Mouse (Mus musculus): ENCODE measurements around the gene Stx3. TPM values are rescaled to one million over a fixed set of nuclear protein-coding genes. Genes with fewer than 3 reads are reported as not detected.

Stx3 gene
- polyA plus RNA-seq, 1 experiment from 2014 or later, result 42.6 TPM

- H3K27ac ChIP-seq (ENCODE audit: low read length), result peak overlapping the region; percentile 54; the same call in 1 of the 2 replicates
- no peak overlapping the region for H3K4me2 ChIP-seq (replicated peaks; ENCODE audit: low read depth, low read length)
- H3K9ac ChIP-seq (replicated peaks; ENCODE audit: low read depth), result no peak overlapping the region
- DNase-seq (ENCODE audit: low spot score) (peak; percentile 51), ATAC-seq (peak; percentile 65)
- TF ChIP-seq CTCF (IDR thresholded peaks at IDR 0.05) (no peak), EP300 (IDR thresholded peaks at IDR 0.05) (no peak)
- H3K4me1 ChIP-seq (ENCODE audit: insufficient read depth, low read depth, low read length), result peaks cover 12% of the 10 kb centered on the region; the same call in 1 of the 2 replicates
- H3K36me3 ChIP-seq (ENCODE audit: insufficient read depth, low read length), result no peaks in the 10 kb centered on the region
- no peaks in the 10 kb centered on the region for H3K9me3 ChIP-seq (ENCODE audit: low read length)
- H3K27me3 ChIP-seq (replicated peaks; ENCODE audit: insufficient read depth, low read length), result no peaks in the 10 kb centered on the region
- H3K4me3 ChIP-seq (ENCODE audit: low read depth, low read length), result no peak overlapping the region
- WGBS, result 53% methylated on average over 1 of the region's 1 CpGs
These were observed 8.3 kb downstream of the Stx3 start for GRCm38 (mm10) chr19:11810856-11811255.

- TF ChIP-seq EP300 (IDR thresholded peaks at IDR 0.05) (no peak), CTCF (IDR thresholded peaks at IDR 0.05) (no peak)
- H3K9me3 ChIP-seq (ENCODE audit: low read length), result no peaks in the 10 kb centered on the region
- H3K36me3 ChIP-seq (ENCODE audit: insufficient read depth, low read length), result no peaks in the 10 kb centered on the region
- peak overlapping the region; percentile 20 for H3K27ac ChIP-seq (ENCODE audit: low read length)
- H3K4me3 ChIP-seq (ENCODE audit: low read depth, low read length), result no peak overlapping the region
- ATAC-seq (no peak), DNase-seq (ENCODE audit: low spot score) (peak; percentile 14)
- no peak overlapping the region for H3K9ac ChIP-seq (replicated peaks; ENCODE audit: low read depth)
- H3K4me1 ChIP-seq (ENCODE audit: insufficient read depth, low read depth, low read length), result peaks cover 12% of the 10 kb centered on the region; the same call in 1 of the 2 replicates
- no peaks in the 10 kb centered on the region for H3K27me3 ChIP-seq (replicated peaks; ENCODE audit: insufficient read depth, low read length)
- H3K4me2 ChIP-seq (replicated peaks; ENCODE audit: low read depth, low read length), result no peak overlapping the region
- WGBS, result 53% methylated on average over 5 of the region's 5 CpGs
These were observed 9.0 kb downstream of the Stx3 start for GRCm38 (mm10) chr19:11810003-11810758.

DNA sequence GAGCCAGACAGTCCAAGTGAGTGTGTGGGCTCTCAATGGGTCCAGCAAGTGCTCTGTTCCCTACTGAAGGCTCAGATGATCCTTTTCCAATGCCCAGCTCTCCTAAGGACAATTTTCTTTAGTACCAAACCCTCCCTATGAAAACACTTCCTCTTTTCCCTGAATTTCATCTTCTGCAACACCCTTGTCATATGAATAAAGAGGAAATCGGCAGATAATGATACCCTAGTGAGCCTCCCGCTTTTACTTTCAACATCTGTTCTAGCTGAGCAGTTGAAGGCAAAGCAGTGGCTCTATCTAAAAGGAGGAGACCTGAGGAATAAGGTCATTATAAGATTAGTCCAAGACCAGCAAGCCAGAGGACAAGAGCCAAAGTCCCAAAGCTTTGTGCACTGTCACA, 10.8 kb downstream of the Stx3 start:
- H3K36me3 ChIP-seq (ENCODE audit: insufficient read depth, low read length), result no peaks in the 10 kb centered on the region
- H3K9ac ChIP-seq (replicated peaks; ENCODE audit: low read depth), result no peak overlapping the region
- WGBS, result 82% methylated on average over 2 of the region's 2 CpGs
- DNase-seq (ENCODE audit: low spot score) (no peak), ATAC-seq (no peak)
- TF ChIP-seq EP300 (IDR thresholded peaks at IDR 0.05) (no peak), CTCF (IDR thresholded peaks at IDR 0.05) (no peak)
- no peak overlapping the region for H3K27ac ChIP-seq (ENCODE audit: low read length)
- H3K4me2 ChIP-seq (replicated peaks; ENCODE audit: low read depth, low read length), result no peak overlapping the region
- no peaks in the 10 kb centered on the region for H3K27me3 ChIP-seq (replicated peaks; ENCODE audit: insufficient read depth, low read length)
- H3K4me3 ChIP-seq (ENCODE audit: low read depth, low read length), result no peak overlapping the region
- peaks cover 12% of the 10 kb centered on the region; the same call in 1 of the 2 replicates for H3K4me1 ChIP-seq (ENCODE audit: insufficient read depth, low read depth, low read length)
- H3K9me3 ChIP-seq (ENCODE audit: low read length), result no peaks in the 10 kb centered on the region

DNA sequence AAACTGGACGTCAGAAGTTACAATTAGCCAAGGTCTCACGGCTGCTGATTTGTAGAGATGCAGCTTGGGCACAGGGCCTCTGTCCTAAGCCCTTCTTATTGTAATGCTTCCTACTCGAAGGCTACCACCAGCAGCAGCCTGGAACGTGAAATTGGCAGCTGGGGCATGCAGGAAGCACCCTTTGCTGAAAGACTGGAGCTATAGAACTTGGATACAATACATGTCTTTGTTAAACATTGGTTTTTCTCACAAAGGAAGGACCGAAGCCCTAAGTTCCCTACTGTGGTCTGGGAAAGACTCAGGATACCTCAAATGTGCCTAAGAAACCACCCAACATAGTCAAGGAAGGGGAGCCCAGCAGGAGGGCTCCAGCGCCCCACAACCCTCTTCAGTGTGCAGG, 11.4 kb downstream of the Stx3 start:
- no peak overlapping the region for H3K4me3 ChIP-seq (ENCODE audit: low read depth, low read length)
- no peak for ATAC-seq
- DNase-seq (ENCODE audit: low spot score), result no peak
- peaks cover 12% of the 10 kb centered on the region; the same call in 1 of the 2 replicates for H3K4me1 ChIP-seq (ENCODE audit: insufficient read depth, low read depth, low read length)
- H3K36me3 ChIP-seq (ENCODE audit: insufficient read depth, low read length), result no peaks in the 10 kb centered on the region
- no peak overlapping the region for H3K4me2 ChIP-seq (replicated peaks; ENCODE audit: low read depth, low read length)
- H3K27ac ChIP-seq (ENCODE audit: low read length), result no peak overlapping the region
- no peak overlapping the region for H3K9ac ChIP-seq (replicated peaks; ENCODE audit: low read depth)
- 57% methylated on average over 6 of the region's 6 CpGs for WGBS
- no peaks in the 10 kb centered on the region for H3K27me3 ChIP-seq (replicated peaks; ENCODE audit: insufficient read depth, low read length)
- TF ChIP-seq EP300 (IDR thresholded peaks at IDR 0.05) (no peak), CTCF (IDR thresholded peaks at IDR 0.05) (no peak)
- H3K9me3 ChIP-seq (ENCODE audit: low read length), result no peaks in the 10 kb centered on the region

- peaks cover 12% of the 10 kb centered on the region; the same call in 1 of the 2 replicates for H3K4me1 ChIP-seq (ENCODE audit: insufficient read depth, low read depth, low read length)
- TF ChIP-seq CTCF (IDR thresholded peaks at IDR 0.05) (no peak), EP300 (IDR thresholded peaks at IDR 0.05) (no peak)
- no peak overlapping the region for H3K4me3 ChIP-seq (ENCODE audit: low read depth, low read length)
- H3K4me2 ChIP-seq (replicated peaks; ENCODE audit: low read depth, low read length), result no peak overlapping the region
- H3K9me3 ChIP-seq (ENCODE audit: low read length), result no peaks in the 10 kb centered on the region
- H3K27me3 ChIP-seq (replicated peaks; ENCODE audit: insufficient read depth, low read length), result no peaks in the 10 kb centered on the region
- H3K9ac ChIP-seq (replicated peaks; ENCODE audit: low read depth), result no peak overlapping the region
- no peak for ATAC-seq
- no peaks in the 10 kb centered on the region for H3K36me3 ChIP-seq (ENCODE audit: insufficient read depth, low read length)
- 44% methylated on average over 2 of the region's 2 CpGs for WGBS
- H3K27ac ChIP-seq (ENCODE audit: low read length), result no peak overlapping the region
- no peak for DNase-seq (ENCODE audit: low spot score)
These were observed 12.0 kb downstream of the Stx3 start for GRCm38 (mm10) chr19:11807251-11807650.

DNA sequence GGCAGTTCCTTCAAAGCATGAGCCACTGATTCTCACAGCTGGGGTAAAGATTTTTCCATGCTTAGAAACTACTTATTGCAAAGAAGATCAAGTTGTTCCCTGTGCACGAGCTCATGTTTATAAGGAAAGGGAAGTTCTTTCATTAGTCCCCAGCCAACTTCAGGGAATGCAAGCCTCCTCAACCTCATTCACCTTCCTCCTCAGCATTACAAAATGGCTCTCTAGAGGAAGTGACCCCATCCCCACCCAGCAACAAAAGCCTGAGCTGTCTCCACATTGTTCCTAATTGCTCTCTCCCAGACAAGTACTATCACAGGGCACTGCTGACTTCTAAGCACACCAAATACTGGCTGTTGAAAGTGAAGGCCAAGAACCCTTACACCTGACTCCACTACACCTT, 14.8 kb downstream of the Stx3 start:
- Histone ChIP-seq H3K27ac (ENCODE audit: low read length) (peak overlapping the region; percentile 57), H3K9me3 (ENCODE audit: low read length) (no peaks in the 10 kb centered on the region), H3K9ac (replicated peaks; ENCODE audit: low read depth) (no peak overlapping the region), H3K4me2 (replicated peaks; ENCODE audit: low read depth, low read length) (no peak overlapping the region), H3K4me3 (ENCODE audit: low read depth, low read length) (no peak overlapping the region), H3K36me3 (ENCODE audit: insufficient read depth, low read length) (no peaks in the 10 kb centered on the region), H3K27me3 (replicated peaks; ENCODE audit: insufficient read depth, low read length) (no peaks in the 10 kb centered on the region), H3K4me1 (ENCODE audit: insufficient read depth, low read depth, low read length) (peaks cover 3% of the 10 kb centered on the region; the same call in 1 of the 2 replicates)
- TF ChIP-seq CTCF (IDR thresholded peaks at IDR 0.05) (no peak), EP300 (IDR thresholded peaks at IDR 0.05) (peak; percentile 79)
- DNase-seq (ENCODE audit: low spot score) (peak; percentile 53), ATAC-seq (peak; percentile 80)
- 17% methylated on average over 1 of the region's 1 CpGs for WGBS
